Mouse (Mus musculus): ENCODE data around the gene Sp1.

DNA sequence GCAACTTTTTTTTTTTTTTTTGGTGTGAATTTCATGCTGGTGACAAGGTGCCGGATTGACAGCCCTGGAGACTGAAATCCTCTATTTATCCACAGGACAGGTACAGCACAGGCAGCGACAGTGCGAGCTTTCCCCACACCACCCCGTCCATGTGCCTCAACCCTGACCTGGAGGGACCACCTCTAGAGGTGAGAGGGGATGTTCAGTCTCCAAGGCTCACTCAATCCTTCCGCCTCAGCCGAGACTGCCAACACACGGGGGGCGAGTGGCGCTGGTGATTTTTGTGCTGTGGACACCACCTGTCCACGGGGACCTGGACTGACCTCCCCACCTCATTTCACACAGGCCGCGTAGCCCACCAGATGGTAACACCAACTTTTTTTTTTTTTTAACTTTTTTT lies 79.9 kb downstream of the Sp1 start:
- TF ChIP-seq CTCF (IDR thresholded peaks at IDR 0.05; ENCODE audit: control insufficient read depth, insufficient read depth, insufficient replicate concordance, low read depth, low read length) (no peak), POLR2A (IDR thresholded peaks at IDR 0.05; ENCODE audit: control insufficient read depth, low read depth, low read length) (no peak)

All from testis, adult 2 months (tissue).